Mouse (Mus musculus) spleen, adult 2 months (tissue): ENCODE data around the gene Eef1a2. TPM values are rescaled to one million over a fixed set of nuclear protein-coding genes. Genes with fewer than 3 reads are reported as not detected.
A peak's percentile ranks its signal among the peaks of the same experiment; 100 is the strongest.

Experiments used
- DNase-seq, 2 experiments: peaks; one replicate each; pipeline versions ENCODE4 v3.0.0 to v3.0.0-alpha.2; 2012 to 2021; ENCODE audit warnings: low spot score in 2 of 2, low read depth in 1 of 2
- H3K27ac ChIP-seq: fragments of 200-500 bp; 2 replicates; pipeline ENCODE4 v1.5.1; 2012; ENCODE audit warnings: low read length, inconsistent platforms; ENCODE audit not compliant: insufficient read depth
- H3K27me3 ChIP-seq: fragments of 200-500 bp; 2 replicates; pipeline ENCODE4 v1.6.1; 2012; ENCODE audit warnings: mild to moderate bottlenecking, moderate library complexity, low read length, inconsistent platforms; ENCODE audit not compliant: control insufficient read depth, insufficient read depth
- H3K36me3 ChIP-seq: fragments of 200-500 bp; 2 replicates; pipeline ENCODE4 v1.6.1; 2012; ENCODE audit warnings: mild to moderate bottlenecking, low read length, inconsistent platforms; ENCODE audit not compliant: control insufficient read depth, insufficient read depth
- H3K4me1 ChIP-seq: fragments of 200-500 bp; 2 replicates; pipeline ENCODE4 v1.6.1; 2011; ENCODE audit warnings: inconsistent platforms; ENCODE audit not compliant: control insufficient read depth, insufficient read depth, insufficient read length
- H3K4me3 ChIP-seq: fragments of 200-500 bp; 2 replicates; pipeline ENCODE4 v1.5.1; 2011; ENCODE audit warnings: mild to moderate bottlenecking, inconsistent platforms; ENCODE audit not compliant: insufficient read depth, insufficient read length; ENCODE audit errors: extremely low read depth
- CTCF ChIP-seq: fragments of 200-500 bp; IDR thresholded peaks from 2 replicates; pipeline ENCODE4 v1.5.1; 2011; ENCODE audit warnings: mild to moderate bottlenecking, inconsistent platforms; ENCODE audit not compliant: insufficient read depth, insufficient read length, insufficient replicate concordance; ENCODE audit errors: extremely low read depth
- POLR2A ChIP-seq: fragments of 200-500 bp; IDR thresholded peaks from 2 replicates; pipeline ENCODE4 v1.6.1; 2011; ENCODE audit warnings: low read depth, low read length, inconsistent platforms
- WGBS: fragments of 180-500 bp; shearing (Covaris S2); methylation state at CpG from one replicate; pipeline ENCODE4 v1.1.7; 2018; 5-methylcytosine and 5-hydroxymethylcytosine counted together
- polyA plus RNA-seq: library from polyadenylated mRNA; depleted of rRNA; stranded (reverse); fragments of >200 nt; gene quantifications from 2 replicates; pipeline ENCODE4 v1.2.3, GENCODE M21; 2012

The Eef1a2 gene
- polyA plus RNA-seq, 1 experiment = 0.05 TPM

DNA sequence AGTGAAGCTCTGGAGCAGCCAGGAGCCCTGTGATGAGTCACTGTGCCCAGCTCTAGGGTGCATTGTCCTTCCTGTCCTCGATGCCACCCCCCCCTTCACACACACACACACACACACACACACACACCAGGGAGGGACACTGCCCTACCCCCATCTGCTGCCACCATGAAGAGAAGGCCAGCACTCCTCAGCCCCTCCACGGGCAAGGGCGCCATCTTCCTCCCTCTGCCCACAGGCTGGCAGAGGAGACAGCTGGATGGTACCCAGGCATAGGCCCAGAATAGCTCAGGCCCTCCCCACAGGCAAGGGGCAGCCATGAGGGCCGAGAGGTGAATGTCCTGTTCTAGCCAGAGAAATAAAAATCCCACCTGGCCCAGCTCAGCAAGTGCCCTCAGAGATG is 1.0 kb downstream of the Eef1a2 start:
- Histone ChIP-seq H3K27me3 (0 out of 2 replicates have a peak, but pooled peaks cover 5% of the 10 kb centered on the region), H3K36me3 (no peaks in the 10 kb centered on the region), H3K4me3 (no peak overlapping the region), H3K27ac (no peak overlapping the region), H3K4me1 (no peaks in the 10 kb centered on the region; the same call in 1 of the 2 replicates)
- WGBS = 50% methylated on average over 4 of the region's 4 CpGs
- no peak for DNase-seq
- no peak for TF ChIP-seq POLR2A
- no peak for TF ChIP-seq CTCF

DNA sequence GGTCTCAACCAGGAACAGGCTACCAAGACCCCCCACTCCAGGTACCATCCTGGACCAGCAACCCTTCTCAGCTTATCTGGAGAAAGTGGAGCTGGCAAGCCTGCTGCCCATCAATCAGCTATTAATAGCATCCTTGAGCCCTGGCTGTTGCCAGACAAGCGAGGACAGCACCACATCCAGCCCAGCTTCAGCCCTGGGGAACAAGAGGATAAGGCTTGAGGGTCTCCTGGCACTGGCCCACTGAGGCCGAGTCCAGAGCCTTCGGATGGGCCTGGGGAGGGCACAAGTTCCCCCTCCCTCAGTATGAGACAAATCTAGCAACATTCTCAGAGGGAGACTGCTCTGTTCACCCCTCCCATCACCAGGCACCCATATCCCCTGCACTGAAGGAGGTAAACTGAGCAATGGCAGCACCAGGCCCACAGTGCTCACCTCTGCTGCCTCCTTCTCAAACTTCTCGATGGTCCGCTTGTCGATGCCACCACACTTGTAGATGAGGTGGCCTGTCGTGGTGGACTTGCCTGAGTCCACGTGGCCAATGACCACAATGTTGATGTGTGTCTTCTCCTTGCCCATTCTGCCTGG is 1.9 kb downstream of the Eef1a2 start:
- Histone ChIP-seq H3K4me3 (no peak overlapping the region), H3K27ac (no peak overlapping the region), H3K4me1 (no peaks in the 10 kb centered on the region; the same call in 1 of the 2 replicates), H3K36me3 (no peaks in the 10 kb centered on the region), H3K27me3 (0 out of 2 replicates have a peak, but pooled peaks cover 5% of the 10 kb centered on the region)
- TF ChIP-seq CTCF (no peak), POLR2A (no peak)
- no peak for DNase-seq
- WGBS = 83% methylated on average over 8 of the region's 8 CpGs

DNA sequence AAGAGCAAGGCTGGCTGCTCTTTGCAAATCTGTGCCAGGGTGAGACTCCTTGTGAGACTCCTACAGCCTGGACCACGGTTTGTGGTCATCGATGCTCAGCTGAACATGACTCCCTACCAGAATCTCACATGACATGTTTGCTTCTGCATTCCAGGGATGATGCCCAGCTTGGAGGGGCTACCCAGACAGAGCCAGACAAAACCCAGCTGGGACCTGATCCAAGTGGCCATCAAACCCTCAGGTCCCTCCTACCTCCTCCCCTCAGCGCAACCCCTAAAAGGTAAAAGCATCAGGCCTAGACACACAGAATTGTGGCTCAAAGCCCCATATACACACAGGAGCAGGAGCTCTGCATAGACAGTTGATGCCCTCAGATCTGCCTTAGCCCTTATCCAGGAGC is 2.5 kb downstream of the Eef1a2 start:
- Histone ChIP-seq H3K4me1 (no peaks in the 10 kb centered on the region; the same call in 1 of the 2 replicates), H3K27ac (no peak overlapping the region), H3K4me3 (no peak overlapping the region), H3K27me3 (0 out of 2 replicates have a peak, but pooled peaks cover 5% of the 10 kb centered on the region), H3K36me3 (no peaks in the 10 kb centered on the region)
- TF ChIP-seq POLR2A (no peak), CTCF (no peak)
- 85% methylated on average over 3 of the region's 3 CpGs for WGBS
- no peak for DNase-seq

DNA sequence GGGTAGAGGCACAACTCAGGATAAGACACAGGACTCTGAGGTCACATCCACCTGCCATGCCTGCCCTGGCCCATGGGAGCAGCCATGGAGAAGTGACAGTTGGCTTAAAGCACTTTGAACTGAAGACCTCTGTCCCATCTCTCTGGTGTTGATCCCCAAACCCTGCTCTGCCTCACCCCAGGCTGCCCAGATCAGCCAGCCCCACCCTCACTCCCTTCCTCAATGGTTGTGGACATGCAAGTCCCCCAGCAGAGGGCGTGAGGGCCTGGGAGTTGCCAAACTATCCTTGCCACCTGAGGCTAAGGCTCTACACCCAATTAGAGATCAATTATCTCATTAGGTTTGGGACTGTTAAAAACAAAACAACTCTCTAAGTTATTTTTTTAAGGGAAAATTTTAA is 3.0 kb downstream of the Eef1a2 start:
- 8% methylated on average over 1 of the region's 1 CpGs for WGBS
- H3K4me3 ChIP-seq = no peak overlapping the region
- H3K27ac ChIP-seq = no peak overlapping the region
- 0 out of 2 replicates have a peak, but pooled peaks cover 5% of the 10 kb centered on the region for H3K27me3 ChIP-seq
- DNase-seq = peak in 1 of 2 experiments; percentile 12
- H3K36me3 ChIP-seq = no peaks in the 10 kb centered on the region
- TF ChIP-seq POLR2A = no peak
- peak; percentile 24; the same call in 1 of the 2 replicates for TF ChIP-seq CTCF
- no peaks in the 10 kb centered on the region; the same call in 1 of the 2 replicates for H3K4me1 ChIP-seq

DNA sequence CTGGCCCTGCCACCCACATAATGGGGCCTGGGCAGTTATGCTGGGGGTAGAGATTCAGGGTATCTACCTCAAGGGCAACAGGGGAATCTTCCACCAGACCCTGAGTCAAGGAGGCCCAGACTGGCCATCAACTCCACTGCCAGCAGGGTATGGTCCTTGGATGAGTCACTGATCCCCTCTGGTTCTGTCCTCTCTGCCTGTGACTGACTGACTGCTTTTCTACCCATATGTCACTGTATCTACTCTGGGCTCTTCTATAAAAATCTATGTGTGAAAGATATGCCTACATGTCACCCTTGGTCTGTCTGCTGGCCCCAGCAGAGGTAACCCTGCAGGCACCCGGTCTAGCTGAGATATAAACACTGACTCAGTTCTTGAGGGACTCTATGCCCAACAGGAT is 3.7 kb downstream of the Eef1a2 start:
- no peaks in the 10 kb centered on the region for H3K36me3 ChIP-seq
- H3K27me3 ChIP-seq = 0 out of 2 replicates have a peak, but pooled peaks cover 5% of the 10 kb centered on the region
- 83% methylated on average over 1 of the region's 1 CpGs for WGBS

DNA sequence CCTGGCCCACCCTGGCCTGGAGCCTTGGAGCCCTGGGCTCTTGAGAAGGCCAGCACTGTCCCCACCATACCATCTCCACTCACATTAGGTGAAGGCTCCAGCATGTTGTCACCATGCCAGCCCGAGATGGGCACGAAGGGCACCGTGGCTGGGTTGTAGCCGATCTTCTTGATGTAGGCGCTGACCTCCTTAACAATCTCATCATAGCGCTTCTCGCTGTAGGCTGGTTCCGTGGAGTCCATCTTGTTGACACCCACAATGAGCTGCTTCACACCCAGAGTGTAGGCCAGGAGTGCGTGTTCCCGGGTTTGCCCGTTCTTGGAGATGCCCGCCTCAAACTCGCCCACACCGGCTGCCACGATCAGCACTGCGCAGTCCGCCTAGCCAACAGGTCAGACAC is 4.1 kb downstream of the Eef1a2 start:
- no peaks in the 10 kb centered on the region for H3K36me3 ChIP-seq
- no peak overlapping the region for H3K4me3 ChIP-seq
- H3K27me3 ChIP-seq = 0 out of 2 replicates have a peak, but pooled peaks cover 5% of the 10 kb centered on the region
- WGBS = 90% methylated on average over 17 of the region's 17 CpGs
- TF ChIP-seq CTCF = no peak
- TF ChIP-seq POLR2A = no peak
- peaks cover 2% of the 10 kb centered on the region; the same call in 1 of the 2 replicates for H3K4me1 ChIP-seq
- no peak for DNase-seq
- no peak overlapping the region for H3K27ac ChIP-seq

More for the DNA sequence above, 3.7 kb downstream of the Eef1a2 start:
- TF ChIP-seq POLR2A (no peak), CTCF (no peak)
- Histone ChIP-seq H3K4me1 (no peaks in the 10 kb centered on the region; the same call in 1 of the 2 replicates), H3K27ac (no peak overlapping the region), H3K4me3 (no peak overlapping the region)
- DNase-seq = no peak

DNA sequence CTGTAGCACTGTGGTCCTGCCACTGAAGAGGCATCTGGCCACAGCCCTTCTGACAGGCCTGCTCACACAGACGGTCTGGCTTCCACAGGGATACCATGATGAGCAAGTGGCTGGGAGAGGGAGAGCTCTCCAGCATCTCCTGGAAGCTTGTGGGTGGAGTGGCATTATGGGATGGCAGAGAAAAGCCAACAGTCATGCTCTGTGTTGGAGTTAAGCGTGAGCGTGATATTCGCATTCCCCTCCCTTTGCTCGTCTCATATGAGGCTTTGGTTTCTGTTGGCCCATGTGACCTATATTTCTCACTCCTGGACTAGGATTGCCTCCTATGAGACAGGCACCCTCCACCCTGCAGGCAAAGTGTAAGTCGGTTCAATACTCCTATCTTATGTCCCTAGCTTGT is 6.5 kb downstream of the Eef1a2 start:
- Histone ChIP-seq H3K27ac (no peak overlapping the region), H3K4me3 (no peak overlapping the region), H3K27me3 (no peaks in the 10 kb centered on the region), H3K4me1 (peaks cover 2% of the 10 kb centered on the region; the same call in 1 of the 2 replicates), H3K36me3 (no peaks in the 10 kb centered on the region)
- WGBS = 66% methylated on average over 6 of the region's 6 CpGs
- no peak for TF ChIP-seq CTCF
- no peak for TF ChIP-seq POLR2A
- DNase-seq = no peak
